ENCODE assay signal across 8 mouse cellular contexts in the genomic region with DNA sequence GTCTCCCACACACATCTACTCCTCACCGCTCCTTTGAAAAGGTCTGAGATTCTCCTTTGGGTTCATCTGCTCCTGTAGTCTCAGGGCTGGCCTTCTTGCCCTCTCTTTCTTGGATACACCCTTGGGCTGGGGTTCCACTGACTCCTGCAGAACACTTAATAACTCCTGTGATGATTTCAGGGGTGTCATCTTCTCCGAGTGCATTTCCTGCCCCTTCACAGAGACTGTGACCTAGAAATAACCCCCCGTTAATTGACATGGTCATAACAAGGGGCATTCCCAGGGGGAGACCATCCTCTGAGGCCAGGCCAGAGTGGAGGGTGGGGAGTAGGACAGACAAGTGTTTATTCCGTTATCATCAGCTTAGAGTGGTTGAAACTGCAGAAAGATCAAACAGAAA. TPM values are rescaled to one million over a fixed set of nuclear protein-coding genes. Genes with fewer than 3 reads are reported as not detected.
A peak's percentile ranks its signal among the peaks of the same experiment; 100 is the strongest.
DNase-seq lines count a peak whose midpoint lies in the region; ATAC-seq and TF ChIP-seq lines count a peak whose summit lies in the region.

No protein-coding gene starts in this region.

- TF ChIP-seq POLR2A in embryonic fibroblast, embryonic 13.5 days (IDR thresholded peaks at IDR 0.05; ENCODE audit: low read depth, low read length), result no peak

- H3K4me2 ChIP-seq in intestine, embryonic 15.5 days (replicated peaks), result peak overlapping the region; percentile 77

- no peaks in the 10 kb centered on the region for H3K9me3 ChIP-seq in intestine, embryonic 15.5 days

- H3K27ac ChIP-seq in layer of hippocampus, adult 2 months, result no peak overlapping the region
- no peak overlapping the region for H3K27ac ChIP-seq in embryonic fibroblast, embryonic 13.5 days (ENCODE audit: insufficient read depth, low read length)
- no peak overlapping the region for H3K27ac ChIP-seq in intestine, embryonic 15.5 days

- H3K4me3 ChIP-seq in layer of hippocampus, adult 2 months, result peak overlapping the region; percentile 99; the same call in 1 of the 2 replicates
- peak overlapping the region; percentile 89 for H3K4me3 ChIP-seq in embryonic fibroblast, embryonic 13.5 days (ENCODE audit: insufficient read depth, low read length)
- H3K4me3 ChIP-seq in intestine, embryonic 15.5 days (replicated peaks), result peak overlapping the region; percentile 85

- no peak for DNase-seq in layer of hippocampus, adult 2 months (ENCODE audit: low spot score in 2 of 2)
- DNase-seq in layer of hippocampus, postnatal 10 days (ENCODE audit: low spot score in 2 of 2), result no peak
- peak; percentile 11 for DNase-seq in naive thymus-derived CD4-positive, alpha-beta T cell, adult 2 months (ENCODE audit: low read depth)
- no peak for DNase-seq in right cerebral cortex, postnatal 36 days (ENCODE audit: low spot score in 2 of 2)
- no peak for DNase-seq in c-Kit-positive CD71-positive TER-119-positive erythroid progenitor cells, embryonic 14.5 days (ENCODE audit: low spot score)

- no peak for TF ChIP-seq CTCF in layer of hippocampus, adult 2 months (conservative IDR thresholded peaks at IDR 0.05)
- TF ChIP-seq CTCF in embryonic fibroblast, embryonic 13.5 days (IDR thresholded peaks at IDR 0.05; ENCODE audit: borderline replicate concordance, insufficient read depth, low read length), result no peak

- H3K9ac ChIP-seq in intestine, embryonic 15.5 days, result peak overlapping the region; percentile 31; the same call in 1 of the 2 replicates

- ATAC-seq in intestine, embryonic 15.5 days, result no peak
- no peak for ATAC-seq in frontal cortex, adult (ENCODE audit: low TSS enrichment)

- no peaks in the 10 kb centered on the region; the same call in 1 of the 2 replicates for H3K36me3 ChIP-seq in intestine, embryonic 15.5 days

- H3K27me3 ChIP-seq in intestine, embryonic 15.5 days (replicated peaks), result no peaks in the 10 kb centered on the region

- H3K4me1 ChIP-seq in embryonic fibroblast, embryonic 13.5 days (ENCODE audit: control insufficient read depth, insufficient read depth, low read length), result no peaks in the 10 kb centered on the region; the same call in 1 of the 2 replicates
- peaks cover 13% of the 10 kb centered on the region for H3K4me1 ChIP-seq in intestine, embryonic 15.5 days (replicated peaks)

- 31% methylated on average over 4 of the region's 4 CpGs for WGBS in intestine, embryonic 15.5 days

RNA-seq across cellular contexts. Expression of a gene that starts 1.3 kb away (rescaled TPM):
- total RNA-seq in layer of hippocampus, adult 2 months (2021), result 10 to 100 TPM; 39.0 to 42.3 TPM
- 10 to 100 TPM; 29.2 to 31.9 TPM for total RNA-seq in layer of hippocampus, postnatal 10 days (2021)
- 41.5 and 48.2 TPM in 2 replicates for polyA plus RNA-seq in embryonic fibroblast, embryonic 13.5 days (2011; ENCODE audit: insufficient read length, low read depth, missing spikeins)
- 38.2 and 44.2 TPM in 2 replicates for polyA plus RNA-seq in intestine, embryonic 15.5 days (2015; fragmentation: Nextera tagmentation; extraction: Ambion mirVana)

RNA-seq across cellular contexts. Expression of a gene that starts 1.8 kb away (rescaled TPM):
- total RNA-seq in layer of hippocampus, adult 2 months (2021), result 1 to 10 TPM; 5.0 to 6.6 TPM
- total RNA-seq in layer of hippocampus, postnatal 10 days (2021), result 1 to 10 TPM; 6.5 to 7.9 TPM
- 10.3 and 10.8 TPM in 2 replicates for polyA plus RNA-seq in embryonic fibroblast, embryonic 13.5 days (2011; ENCODE audit: insufficient read length, low read depth, missing spikeins)
- 8.6 and 8.9 TPM in 2 replicates for polyA plus RNA-seq in intestine, embryonic 15.5 days (2015; fragmentation: Nextera tagmentation; extraction: Ambion mirVana)

RNA-seq across cellular contexts. Expression of a gene that starts 28.7 kb away (rescaled TPM):
- total RNA-seq in layer of hippocampus, adult 2 months (2021), result 1 to 10 TPM; 8.3 to 9.6 TPM
- 1 to 10 TPM; 6.7 to 7.5 TPM for total RNA-seq in layer of hippocampus, postnatal 10 days (2021)
- 4.4 and 5.5 TPM in 2 replicates for polyA plus RNA-seq in embryonic fibroblast, embryonic 13.5 days (2011; ENCODE audit: insufficient read length, low read depth, missing spikeins)
- 19.4 and 20.0 TPM in 2 replicates for polyA plus RNA-seq in intestine, embryonic 15.5 days (2015; fragmentation: Nextera tagmentation; extraction: Ambion mirVana)

RNA-seq across cellular contexts. Expression of a gene that starts 28.9 kb away (rescaled TPM):
- total RNA-seq in layer of hippocampus, adult 2 months (2021), result 10 to 100 TPM; 17.6 to 17.9 TPM
- 10 to 100 TPM; 15.1 to 15.3 TPM for total RNA-seq in layer of hippocampus, postnatal 10 days (2021)
- polyA plus RNA-seq in embryonic fibroblast, embryonic 13.5 days (2011; ENCODE audit: insufficient read length, low read depth, missing spikeins), result 7.2 and 10.0 TPM in 2 replicates
- polyA plus RNA-seq in intestine, embryonic 15.5 days (2015; fragmentation: Nextera tagmentation; extraction: Ambion mirVana), result 17.7 and 18.2 TPM in 2 replicates

RNA-seq across cellular contexts. Expression of a gene that starts 59.6 kb away (rescaled TPM):
- total RNA-seq in layer of hippocampus, adult 2 months (2021), result under 1 TPM in 1 of 2 experiments, not detected in 1; 0.33 TPM
- total RNA-seq in layer of hippocampus, postnatal 10 days (2021), result under 1 TPM in 1 of 2 experiments, not detected in 1; 0.16 TPM
- not detected in 2 replicates for polyA plus RNA-seq in embryonic fibroblast, embryonic 13.5 days (2011; ENCODE audit: insufficient read length, low read depth, missing spikeins)
- 0.20 and 0.23 TPM in 2 replicates for polyA plus RNA-seq in intestine, embryonic 15.5 days (2015; fragmentation: Nextera tagmentation; extraction: Ambion mirVana)
